Mouse (Mus musculus) bone marrow macrophage, adult 2 months (primary cell): ENCODE data around the gene Cdc42bpb.

Experiments
- CTCF ChIP-seq: IDR thresholded peaks from 2 replicates; pipeline ENCODE4 v1.5.1; 2012; ENCODE audit warnings: low read depth, mild to moderate bottlenecking, low read length, moderate library complexity
- POLR2A ChIP-seq: IDR thresholded peaks from 2 replicates; pipeline ENCODE4 v1.6.1; 2012; ENCODE audit warnings: mild to moderate bottlenecking, low read depth, low read length, borderline replicate concordance

DNA sequence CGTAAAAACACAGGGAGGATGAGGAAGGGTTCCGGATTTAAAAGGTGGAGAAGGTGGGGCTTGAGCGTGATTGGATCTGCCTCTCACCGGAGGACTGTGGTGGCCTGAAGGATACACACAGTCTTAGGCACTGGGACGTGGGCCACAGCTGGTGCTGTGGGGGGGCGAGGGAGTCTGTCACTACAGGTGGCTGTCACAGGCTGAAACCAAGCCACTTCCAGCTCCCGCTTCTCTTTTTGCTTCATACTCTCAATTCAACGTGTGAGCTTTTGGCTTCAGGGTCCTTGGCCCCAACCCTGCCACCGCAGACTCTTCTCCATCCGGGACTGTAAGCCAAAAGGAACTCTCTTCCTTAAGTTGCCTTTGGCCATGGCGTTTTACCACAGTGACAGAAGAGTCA, 45.1 kb downstream of the Cdc42bpb start:
- no peak for TF ChIP-seq CTCF
- no peak for TF ChIP-seq POLR2A
